Mouse (Mus musculus) spleen, embryonic (tissue): ENCODE measurements around the gene Ppp1r12c.

Source experiments
- CTCF ChIA-PET: fragments of 350-600 bp; sonication (Branson Sonifier 250); formaldehyde crosslinking; loops from one replicate; lab custom pipeline; 2022; lab: Charles Lee

The Ppp1r12c gene

DNA sequence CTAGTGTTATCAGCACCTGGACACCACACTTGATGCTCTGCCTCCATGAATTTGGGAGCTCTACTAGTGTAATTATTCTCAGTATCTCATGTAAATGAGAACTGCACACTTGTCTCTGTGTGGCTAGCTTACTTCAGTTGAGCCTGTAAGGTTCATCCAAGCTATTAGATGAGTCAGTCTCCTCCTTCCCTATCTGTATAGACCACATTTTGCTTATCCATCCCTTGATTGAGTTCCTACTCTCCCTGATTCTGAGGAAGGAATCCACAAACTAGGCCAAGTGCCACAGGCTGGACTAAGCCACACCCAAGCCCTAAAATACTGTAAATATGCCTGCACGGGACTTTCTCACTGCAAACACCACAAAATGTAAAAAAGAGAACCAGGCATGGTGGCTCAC, 7.5 kb downstream of the Ppp1r12c start:
- CTCF ChIA-PET, result interaction anchor here (1.0 kb wide), 1 partner anchor 16 kb away, joined by 3 read pairs; no protein-coding TSS in a partner anchor

DNA sequence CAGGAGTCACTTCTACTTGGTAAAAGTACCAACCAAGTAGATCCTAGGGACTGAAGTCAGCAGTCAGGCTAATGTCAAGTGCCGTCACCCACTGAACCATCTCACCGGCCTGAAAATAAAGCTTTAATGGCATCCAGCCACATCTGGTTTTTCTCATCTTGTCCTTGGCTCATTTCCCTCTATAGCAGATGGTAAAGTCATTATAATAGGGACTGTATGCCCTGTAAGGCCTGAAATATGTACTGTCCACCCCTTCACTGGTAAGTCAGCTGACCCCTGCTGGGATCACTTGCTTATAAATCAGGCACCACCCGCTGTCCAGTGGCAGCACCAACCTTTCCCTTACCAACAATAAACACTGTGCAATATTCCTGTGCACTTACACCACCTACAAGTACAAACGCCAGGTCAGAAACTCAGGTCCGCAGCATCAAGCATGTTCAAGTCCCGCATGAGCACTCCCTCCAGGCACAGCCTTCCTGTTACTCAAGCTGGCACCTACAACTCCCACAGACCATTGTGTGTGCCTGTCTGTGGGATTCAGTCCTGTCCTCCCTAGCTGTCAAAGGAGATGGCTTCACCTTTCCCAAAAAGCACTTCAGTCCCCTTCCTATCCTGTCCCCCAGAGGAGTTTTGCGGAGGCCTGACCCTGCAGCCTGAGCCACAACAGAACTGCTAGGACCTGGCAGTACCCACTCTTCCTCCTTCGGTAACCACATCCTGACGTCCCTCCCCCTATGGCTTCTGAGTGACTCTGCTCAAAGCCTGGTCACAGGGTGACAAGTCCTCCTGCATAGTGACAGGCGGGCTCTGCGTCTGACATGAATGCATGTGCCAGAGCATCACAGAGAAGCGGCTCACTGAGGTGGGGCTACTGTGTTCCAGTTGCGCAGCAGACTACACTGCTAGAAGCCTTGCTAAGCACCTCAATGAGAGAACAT, 8.9 kb downstream of the Ppp1r12c start:
- CTCF ChIA-PET, result interaction anchor here (0.7 kb wide), 1 partner anchor 506 kb away, joined by 4 read pairs; no protein-coding TSS in a partner anchor

DNA sequence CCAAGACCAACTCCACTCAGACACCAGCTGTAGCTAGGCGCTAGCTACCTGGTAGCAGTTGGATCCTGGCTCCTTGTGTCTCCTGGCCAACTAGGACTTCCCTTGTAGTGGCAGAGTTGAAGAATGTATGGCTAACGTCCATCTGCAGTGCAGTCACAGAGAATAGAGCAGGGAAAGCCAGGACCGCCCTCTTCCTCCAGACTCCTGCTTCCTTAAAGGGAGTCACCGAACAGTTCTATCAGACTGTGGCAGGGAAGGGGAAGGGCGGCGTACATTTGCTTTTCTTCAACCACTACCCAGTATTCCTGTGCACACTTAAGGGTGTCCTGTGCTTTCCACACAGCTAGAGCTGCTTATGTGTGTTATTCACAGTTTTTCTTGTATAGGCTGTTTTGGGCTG, 10.2 kb downstream of the Ppp1r12c start:
- CTCF ChIA-PET, result no interaction called here

DNA sequence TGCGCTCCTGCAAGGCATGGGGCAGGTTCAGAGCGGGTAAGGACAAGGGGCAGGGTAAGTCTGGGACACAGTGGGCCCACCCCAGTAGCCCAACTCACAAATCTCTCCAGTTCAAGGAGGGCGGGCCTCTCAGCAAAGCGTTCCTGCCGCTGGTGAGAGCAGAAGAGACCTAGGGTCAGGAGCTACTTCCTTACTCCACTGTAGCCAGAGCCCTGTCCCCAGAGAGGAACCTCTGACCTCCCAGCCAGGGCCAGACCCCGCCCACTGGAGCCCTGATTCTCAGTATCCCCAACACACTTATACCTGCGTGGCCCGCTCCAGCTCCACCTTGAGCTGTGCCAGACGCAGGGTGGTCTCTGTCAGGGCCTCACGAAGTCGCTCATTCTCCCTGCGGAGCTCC, 19.2 kb downstream of the Ppp1r12c start:
- CTCF ChIA-PET, result no interaction called here

DNA sequence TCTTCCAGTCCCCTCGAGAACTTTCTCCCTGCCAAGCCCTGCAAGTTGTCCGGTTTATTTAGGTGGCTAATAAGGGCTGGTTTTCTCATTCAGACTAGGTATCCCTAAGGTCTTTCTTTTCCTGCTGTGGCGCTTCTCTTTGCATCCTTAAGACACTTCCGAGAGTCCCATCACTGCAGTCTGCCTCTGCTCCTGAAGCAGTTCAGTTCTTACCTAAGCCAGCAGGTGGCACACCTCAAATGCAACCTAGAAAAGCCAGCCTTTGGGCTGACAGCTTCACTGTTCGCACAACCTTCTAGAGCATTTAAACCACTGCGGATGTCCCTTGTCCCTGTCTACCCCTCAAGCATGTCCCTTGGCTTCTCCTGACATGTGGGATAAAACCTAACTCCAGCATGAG, 21.8 kb downstream of the Ppp1r12c start:
- CTCF ChIA-PET, result no interaction called here

DNA sequence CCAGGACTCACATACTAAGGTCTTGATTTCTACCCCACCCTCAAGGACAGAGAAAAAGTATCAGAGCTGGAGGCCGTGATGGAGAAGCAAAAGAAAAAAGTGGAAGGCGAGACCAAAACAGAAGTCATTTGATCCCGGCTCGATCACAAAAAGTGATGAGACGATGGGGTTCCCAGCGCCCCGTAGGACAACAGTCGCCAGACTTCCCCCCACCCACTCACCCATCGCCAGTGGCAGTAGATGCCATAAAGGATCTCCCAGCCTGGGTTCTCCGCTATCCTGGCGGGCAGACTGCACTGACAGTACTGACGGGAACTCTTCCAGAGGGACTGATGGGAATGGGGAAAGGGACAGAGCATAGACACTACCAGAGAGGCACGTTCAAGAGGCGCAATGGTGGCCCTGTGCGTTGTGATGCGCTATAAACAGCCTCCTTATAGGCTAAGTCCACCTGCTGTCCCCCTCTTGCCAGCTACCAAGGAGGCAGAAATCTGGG, 22.6 kb downstream of the Ppp1r12c start:
- CTCF ChIA-PET, result no interaction called here

DNA sequence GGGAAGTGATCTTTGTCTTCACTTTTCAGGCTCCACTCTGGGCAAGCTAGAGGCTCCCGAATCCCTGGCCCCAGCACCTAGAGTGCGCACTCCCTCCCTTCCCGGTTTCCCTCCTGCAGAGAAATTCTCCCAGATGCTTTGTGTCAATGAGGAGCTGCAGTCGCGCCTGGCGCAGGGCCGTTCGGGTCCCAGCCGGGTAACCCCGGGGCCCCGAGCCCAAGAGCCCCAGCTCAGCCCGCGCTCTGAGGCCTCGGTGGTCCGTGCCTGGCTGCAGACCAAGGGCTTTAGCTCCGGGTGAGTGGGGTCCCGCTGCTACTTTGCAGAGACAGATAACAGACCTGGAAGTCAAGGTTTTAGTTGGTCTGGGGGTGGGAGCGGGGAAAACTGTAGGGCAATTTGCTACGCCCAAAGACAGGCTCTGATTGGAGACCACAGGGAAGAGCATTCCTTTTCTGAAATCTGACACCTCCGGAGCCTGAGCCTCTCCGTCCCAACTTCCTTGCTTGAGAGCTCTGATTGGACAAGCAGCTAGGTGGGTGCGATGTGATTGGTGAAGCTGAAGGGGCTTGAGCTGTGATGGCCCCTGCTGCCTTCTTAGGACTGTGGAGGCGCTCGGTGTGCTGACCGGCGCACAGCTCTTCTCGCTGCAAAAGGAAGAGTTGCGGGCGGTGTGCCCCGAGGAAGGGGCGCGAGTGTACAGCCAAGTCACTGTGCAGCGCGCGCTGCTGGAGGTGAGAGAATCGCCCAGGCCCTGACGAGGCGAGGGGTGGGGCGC, 23.3 kb downstream of the Ppp1r12c start:
- CTCF ChIA-PET, result interaction anchor here (0.5 to 1.3 kb wide), 2 partner anchors 15 to 22 kb away, joined by 3 to 7 read pairs; no protein-coding TSS in a partner anchor

DNA sequence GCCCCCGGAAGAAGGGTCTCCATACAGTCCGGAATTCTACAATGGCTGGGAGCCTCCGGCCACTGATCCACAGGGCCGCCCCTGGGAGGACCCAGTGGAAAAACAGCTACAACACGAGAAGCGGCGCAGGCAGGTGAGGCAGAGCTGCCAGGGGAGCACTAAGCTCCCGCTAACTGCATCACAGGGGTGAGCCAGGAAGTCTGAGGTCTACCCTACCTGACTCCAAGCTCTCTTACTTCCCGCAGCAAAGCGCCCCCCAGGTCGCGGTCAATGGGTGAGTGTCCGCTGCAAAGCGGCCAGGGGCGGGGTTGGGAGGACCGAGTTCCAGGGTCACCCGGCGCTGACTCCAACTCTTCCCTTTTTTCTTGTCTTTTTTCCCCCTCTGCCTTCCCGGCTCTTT, 27.5 kb downstream of the Ppp1r12c start:
- CTCF ChIA-PET, result interaction anchor here (0.7 kb wide), 1 partner anchor 38 kb away, joined by 6 read pairs; no protein-coding TSS in a partner anchor

DNA sequence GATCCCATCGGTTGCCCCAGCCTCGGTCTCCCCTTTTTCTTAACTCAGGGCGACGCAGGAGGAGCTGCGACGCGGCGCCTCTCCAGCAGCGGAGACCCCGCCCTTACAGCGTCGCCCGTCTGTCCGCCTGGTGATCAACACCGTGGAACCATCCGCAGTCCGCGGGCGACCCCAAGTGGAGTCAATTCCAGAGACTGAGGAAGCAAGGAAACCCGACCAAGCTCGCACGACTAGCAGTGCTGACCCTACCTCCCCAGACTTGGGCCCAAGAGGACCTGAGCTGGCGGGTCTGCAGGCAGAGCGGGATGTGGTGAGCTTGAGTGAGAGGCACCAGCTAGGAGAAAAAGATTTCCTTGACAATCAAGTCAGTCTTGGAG, 30.3 kb downstream of the Ppp1r12c start:
- CTCF ChIA-PET, result no interaction called here

DNA sequence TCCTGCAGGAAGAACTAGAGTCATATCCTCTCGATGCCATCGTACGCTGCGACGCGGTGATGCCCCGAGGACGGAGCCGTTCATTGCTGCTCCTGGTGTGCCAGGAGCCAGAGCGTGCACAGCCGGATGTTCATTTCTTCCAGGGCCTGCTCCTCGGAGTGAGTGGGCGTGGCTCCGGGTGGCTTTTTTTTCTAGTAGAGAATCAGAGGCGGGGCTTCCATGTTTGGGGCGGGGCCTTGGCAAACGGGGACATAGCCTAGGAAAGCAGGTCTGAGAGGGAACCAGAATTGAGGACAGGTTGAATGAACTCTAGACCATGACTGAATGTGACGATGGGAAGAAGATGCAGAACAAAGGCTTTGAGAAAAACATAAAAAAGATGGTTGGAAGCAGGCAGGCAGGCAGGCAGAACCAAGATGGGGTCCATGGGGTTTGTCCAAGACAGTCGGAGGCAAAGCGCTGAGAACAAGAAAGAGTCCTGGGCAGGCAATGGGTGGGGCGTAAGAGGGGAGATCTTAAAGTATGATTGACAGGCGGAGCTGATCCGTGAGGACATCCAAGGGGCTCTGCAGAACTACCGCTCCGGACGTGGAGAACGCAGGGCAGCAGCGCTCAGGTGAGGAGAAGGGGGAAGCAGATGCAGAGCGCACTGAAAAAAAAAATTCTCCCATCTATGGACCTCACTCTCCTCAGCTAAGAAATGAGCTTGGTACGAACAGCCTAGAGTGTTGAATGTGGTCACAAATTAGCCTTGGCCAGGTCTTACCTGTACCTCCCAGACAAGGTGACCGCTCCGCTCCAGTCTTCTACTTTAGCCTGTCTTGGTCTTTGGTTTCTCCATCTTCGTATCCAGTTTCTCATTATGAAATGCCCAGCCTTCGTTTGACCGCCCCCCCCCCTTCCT, 31.0 kb downstream of the Ppp1r12c start:
- CTCF ChIA-PET, result no interaction called here

DNA sequence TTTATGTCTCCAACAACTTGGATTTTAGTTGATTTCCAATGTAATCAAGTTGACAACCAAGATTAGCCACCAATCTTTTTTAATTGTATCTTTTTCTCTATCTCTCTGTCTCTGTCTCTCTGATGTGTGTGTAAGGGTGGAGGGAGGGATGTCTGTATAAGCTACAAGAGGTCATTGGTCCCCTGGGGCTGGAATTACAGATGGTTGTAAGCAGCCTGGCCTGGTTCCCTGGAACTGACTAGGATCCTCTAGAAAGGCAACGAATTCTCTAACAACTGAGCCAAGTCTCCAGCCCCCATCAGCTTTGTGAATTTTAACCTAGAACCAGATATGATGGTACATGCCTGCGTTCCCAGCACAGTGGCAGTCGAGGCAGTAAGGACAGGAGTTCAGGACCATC, 33.7 kb downstream of the Ppp1r12c start:
- CTCF ChIA-PET, result no interaction called here

DNA sequence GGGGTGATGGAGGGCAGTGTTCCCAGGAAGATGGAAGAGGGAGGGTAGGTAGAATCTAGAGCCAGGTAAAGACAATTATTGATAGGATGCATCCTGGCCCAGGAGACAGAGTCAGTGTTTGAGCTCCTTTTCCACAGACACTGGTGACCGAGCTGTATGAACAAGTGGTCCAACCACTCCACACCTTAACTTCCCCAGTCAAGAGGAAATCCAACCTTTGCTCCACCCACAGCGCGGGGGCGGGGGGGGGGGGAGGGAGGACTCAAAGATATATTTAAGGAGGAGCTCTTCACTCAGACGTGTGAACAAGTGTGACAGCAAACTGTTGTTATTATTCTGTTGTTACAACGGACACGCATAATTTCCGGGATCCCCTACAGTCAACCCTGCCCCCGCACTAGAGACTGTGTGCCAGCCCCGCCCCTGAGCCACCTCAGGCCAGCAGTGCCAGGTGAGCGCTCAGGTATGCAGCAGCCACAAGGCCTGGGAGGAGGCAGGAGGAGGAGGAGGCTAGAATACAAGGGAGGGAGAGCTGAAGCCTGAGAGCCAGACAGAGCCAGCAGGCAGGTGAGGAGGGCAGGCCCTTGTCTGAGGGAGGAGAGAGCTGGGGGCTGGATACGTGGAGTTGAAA, 37.2 kb downstream of the Ppp1r12c start:
- CTCF ChIA-PET, result interaction anchor here (0.6 to 1.1 kb wide), 5 partner anchors 13 to 1880 kb away, joined by 3 to 6 read pairs (median 3); no protein-coding TSS in a partner anchor

DNA sequence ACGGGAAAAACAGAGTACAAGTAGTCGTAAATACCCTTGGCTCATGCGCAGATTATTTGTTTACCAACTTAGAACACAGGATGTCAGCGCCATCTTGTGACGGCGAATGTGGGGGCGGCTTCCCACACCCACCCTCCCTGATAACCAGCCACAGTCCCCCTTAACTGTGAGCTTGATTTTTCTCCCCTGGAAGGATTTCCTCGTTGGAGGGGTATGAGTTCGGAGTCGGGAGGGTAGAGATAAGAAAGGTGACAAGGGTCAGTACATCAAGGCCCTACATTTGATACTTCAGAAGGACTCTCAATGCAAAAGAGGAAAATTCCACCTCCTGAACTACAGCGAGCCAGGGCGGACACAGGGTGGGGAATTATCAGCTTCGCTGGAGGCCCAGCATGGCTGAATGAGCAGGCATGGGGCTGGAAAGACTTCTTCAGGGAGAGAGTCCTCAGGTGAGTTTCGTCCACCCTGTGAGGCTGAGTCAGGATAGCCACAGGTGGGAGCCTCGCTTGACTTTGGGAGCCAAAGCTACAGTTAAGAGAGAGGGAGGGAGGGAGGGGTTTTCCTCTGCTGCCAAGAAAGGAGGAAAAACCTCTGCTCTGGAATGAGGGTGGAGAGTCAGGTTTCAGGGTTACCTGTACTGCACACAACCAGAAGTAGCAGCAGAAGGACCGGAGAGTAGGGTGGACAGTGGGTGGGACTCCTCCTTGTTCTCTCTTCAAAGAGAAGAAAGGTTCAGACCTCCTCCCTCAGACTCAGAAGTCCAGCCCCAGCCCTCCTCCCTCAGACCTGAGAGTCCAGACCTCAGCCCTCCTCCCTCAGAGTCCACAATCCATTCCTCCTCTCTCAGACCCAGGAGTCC, 40.7 kb downstream of the Ppp1r12c start, which contains the start of gene Eps8l1:
Eps8l1 (plus strand) TSS at position 99 of the 859 bp plus-strand sequence.
- CTCF ChIA-PET, result interaction anchor here (0.5 to 0.6 kb wide), 2 partner anchors 63 to 465 kb away, joined by 4 read pairs; partner anchors contain the start of gene Tnni3

DNA sequence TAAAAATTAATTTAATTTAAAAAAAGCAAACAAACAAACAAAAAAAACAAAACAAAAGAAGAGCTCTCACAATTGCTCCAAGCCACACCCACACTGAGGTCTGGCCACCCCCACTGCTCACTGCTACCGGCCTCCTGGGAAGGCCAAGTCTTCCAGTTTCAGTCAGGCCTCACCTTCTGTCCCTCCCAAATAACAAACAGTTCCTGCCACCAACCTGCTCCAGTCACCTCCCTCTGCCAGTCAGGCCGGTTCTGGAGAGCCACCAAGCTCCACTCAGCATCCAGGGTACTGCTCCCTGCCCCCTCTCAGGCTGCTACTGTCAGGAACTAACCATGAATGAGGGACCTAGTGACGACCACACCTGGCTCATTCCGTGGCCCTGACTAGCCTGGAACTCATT, 48.8 kb downstream of the Ppp1r12c start:
- CTCF ChIA-PET, result no interaction called here

DNA sequence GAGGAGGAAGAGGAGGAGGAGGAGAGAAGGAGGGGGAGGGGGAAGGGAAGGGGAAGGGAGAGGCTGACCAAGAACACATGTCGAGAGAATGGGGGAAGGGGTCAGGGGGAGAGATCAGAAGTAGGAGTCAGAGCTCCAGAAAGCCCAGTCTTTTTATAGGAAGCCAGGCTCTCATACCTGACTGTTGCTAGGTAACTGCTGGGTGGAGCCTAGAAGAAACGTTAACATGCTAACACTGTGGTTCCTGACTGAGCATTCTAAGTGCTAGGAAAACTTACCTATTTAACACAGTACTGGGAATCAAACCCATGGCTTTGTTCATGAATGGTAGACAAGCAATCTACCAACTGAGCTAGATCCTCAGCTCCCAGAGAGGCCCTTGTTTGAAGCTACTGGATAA, 52.3 kb downstream of the Ppp1r12c start:
- CTCF ChIA-PET, result interaction anchor here (0.7 kb wide), 1 partner anchor 411 kb away, joined by 25 read pairs; no protein-coding TSS in a partner anchor

DNA sequence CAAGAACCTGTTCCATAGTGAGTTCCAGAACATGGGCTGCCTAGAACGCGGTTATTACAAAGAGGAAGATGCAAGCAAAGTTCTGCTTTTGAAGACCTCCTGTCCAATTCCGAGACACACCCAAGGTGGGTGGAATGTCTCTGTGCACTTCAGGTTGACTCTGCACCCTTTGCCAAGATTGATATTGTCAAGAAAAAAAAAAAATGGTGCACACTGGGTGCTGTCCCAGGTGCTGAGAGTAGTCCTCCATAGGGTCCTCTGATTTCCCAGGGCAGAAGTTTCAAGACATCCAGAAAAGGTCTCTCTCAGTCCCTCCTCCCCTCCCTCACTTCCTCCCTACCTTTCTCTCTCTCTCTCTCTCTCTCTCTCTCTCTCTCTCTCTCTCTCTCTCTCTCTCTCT, 53.0 kb downstream of the Ppp1r12c start:
- CTCF ChIA-PET, result interaction anchor here (0.7 kb wide), 1 partner anchor 412 kb away, joined by 25 read pairs; no protein-coding TSS in a partner anchor

DNA sequence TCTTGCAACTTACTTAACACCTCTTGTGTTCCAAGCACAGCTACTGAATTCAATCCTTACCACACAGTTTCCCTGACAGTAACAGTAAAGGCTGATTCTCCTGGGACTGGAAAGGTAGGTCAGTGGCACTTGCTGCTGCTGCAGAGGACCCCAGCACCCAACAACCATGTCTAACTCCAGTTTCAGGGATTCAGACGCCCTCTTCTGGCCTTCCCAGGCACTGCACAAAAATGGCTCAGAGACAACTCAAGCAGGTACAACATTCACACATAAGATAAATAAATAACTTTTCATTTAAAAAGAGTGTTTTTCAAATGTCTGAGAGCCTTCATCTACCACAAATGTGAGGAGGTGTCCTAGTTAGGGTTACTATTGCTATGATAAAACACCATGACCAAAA, 54.3 kb downstream of the Ppp1r12c start:
- CTCF ChIA-PET, result no interaction called here

DNA sequence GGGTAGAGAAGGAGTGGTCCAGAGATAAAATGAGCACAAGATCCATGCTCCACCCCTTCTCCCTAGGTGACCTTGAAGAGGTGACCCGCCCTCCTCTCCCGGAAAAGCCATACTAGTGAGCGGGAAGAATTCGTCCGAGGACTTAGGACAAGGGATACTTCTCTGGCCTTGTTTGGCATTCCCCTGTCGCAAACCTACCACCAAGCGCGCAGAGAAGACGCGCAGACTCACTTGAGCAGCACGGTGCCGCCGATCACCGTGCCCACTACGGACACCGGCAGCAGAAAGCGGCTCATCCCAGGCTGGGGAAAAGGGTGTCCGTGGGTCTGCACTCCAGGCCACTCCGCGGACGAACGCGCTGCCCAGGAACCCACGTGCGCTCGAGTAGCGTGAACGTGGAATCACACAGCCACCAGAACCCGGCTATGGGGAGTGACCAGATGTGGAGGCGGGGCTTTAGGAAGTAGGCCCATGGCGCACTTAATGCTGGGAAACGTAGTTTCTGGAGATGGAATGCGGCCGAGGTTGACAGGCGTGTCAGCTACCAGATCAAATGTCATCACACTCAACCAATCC, 56.2 kb downstream of the Ppp1r12c start, which contains the start of gene Rdh13:
Rdh13 (minus strand) TSS at position 434 of the 576 bp plus-strand sequence.
- CTCF ChIA-PET, result interaction anchor here (0.6 to 0.7 kb wide), 2 partner anchors 63 to 850 kb away, joined by 5 to 7 read pairs; no protein-coding TSS in a partner anchor

DNA sequence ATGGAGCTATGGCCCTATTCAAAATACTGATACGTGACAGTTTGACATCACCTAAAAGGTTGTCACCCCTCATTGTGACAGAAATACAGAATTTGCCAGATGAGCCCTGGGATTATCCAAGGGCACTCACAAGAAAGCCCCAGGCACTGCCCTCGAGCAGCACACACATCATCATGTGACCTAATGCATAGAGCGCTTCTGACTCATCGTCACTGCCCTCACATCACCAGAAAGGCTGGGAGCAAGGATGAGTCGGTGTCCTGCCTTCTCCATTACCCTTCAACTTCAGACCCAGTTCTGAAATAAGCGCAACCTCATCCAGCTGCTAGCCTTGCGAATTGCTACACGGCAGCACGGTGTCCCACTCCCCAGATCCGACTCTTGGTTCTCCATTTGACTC, 60.9 kb downstream of the Ppp1r12c start:
- CTCF ChIA-PET, result no interaction called here
